Mouse (Mus musculus): ENCODE measurements around the gene Fam3a.

- TF ChIP-seq CTCF (IDR thresholded peaks at IDR 0.05; ENCODE audit: low read depth) (no peak), EP300 (IDR thresholded peaks at IDR 0.05; ENCODE audit: low read depth) (no peak)
Observed at GRCm38 (mm10) chrX:74400136-74400535, 7.1 kb upstream of the Fam3a start.

Measured in liver, embryonic 14.5 days (tissue).